Mouse (Mus musculus) liver, embryonic 15.5 days (tissue): ENCODE measurements around the gene Rcn3. TPM values are rescaled to one million over a fixed set of nuclear protein-coding genes. Genes with fewer than 3 reads are reported as not detected.

Experiments used
- ATAC-seq: fragments of 200-750 bp; cut with Nextera tagmentation; 2 replicates; pipeline ENCODE4 v1.8.0; 2017; ENCODE audit warnings: moderate number of reproducible peaks, mild to moderate bottlenecking, moderate library complexity; ENCODE audit not compliant: insufficient read depth
- H3K27ac ChIP-seq: fragments of 300-500 bp; sonication (generic); replicated peaks from 2 replicates; pipeline ENCODE4 v1.5.1; 2015; ENCODE audit warnings: mild to moderate bottlenecking, inconsistent platforms
- H3K27me3 ChIP-seq: fragments of 300-500 bp; sonication (generic); 2 replicates; pipeline ENCODE4 v1.6.1; 2015; ENCODE audit warnings: mild to moderate bottlenecking, inconsistent platforms
- H3K36me3 ChIP-seq: fragments of 300-500 bp; sonication (generic); replicated peaks from 2 replicates; pipeline ENCODE4 v1.6.1; 2015; ENCODE audit warnings: moderate library complexity, mild to moderate bottlenecking, inconsistent platforms
- H3K4me1 ChIP-seq: fragments of 300-500 bp; sonication (generic); replicated peaks from 2 replicates; pipeline ENCODE4 v1.6.1; 2015; ENCODE audit warnings: inconsistent platforms
- H3K4me2 ChIP-seq: fragments of 300-500 bp; sonication (generic); 2 replicates; pipeline ENCODE4 v1.6.1; 2015; ENCODE audit warnings: moderate library complexity, mild to moderate bottlenecking, inconsistent platforms
- H3K4me3 ChIP-seq: fragments of 300-500 bp; sonication (generic); replicated peaks from 2 replicates; pipeline ENCODE4 v1.5.1; 2015; ENCODE audit warnings: mild to moderate bottlenecking, inconsistent platforms
- H3K9ac ChIP-seq: fragments of 300-500 bp; sonication (generic); 2 replicates; pipeline ENCODE4 v1.6.1; 2015; ENCODE audit warnings: moderate library complexity, mild to moderate bottlenecking, inconsistent platforms
- H3K9me3 ChIP-seq: fragments of 300-500 bp; sonication (generic); replicated peaks from 2 replicates; pipeline ENCODE4 v1.6.1; 2016; ENCODE audit warnings: inconsistent platforms
- WGBS: fragments of 180-500 bp; shearing (Covaris S2); methylation state at CpG from one replicate; pipeline ENCODE4 v1.1.7; 2015; ENCODE audit warnings: mixed read lengths; ENCODE audit not compliant: insufficient replicate concordance; 5-methylcytosine and 5-hydroxymethylcytosine counted together
- polyA plus RNA-seq: library from polyadenylated mRNA; unstranded; fragments of >200 nt; fragmentation: Nextera tagmentation; extraction: Ambion mirVana; gene quantifications from 2 replicates; pipeline ENCODE4 v1.2.1, GENCODE M21; 2015

Rcn3 gene
- polyA plus RNA-seq, 1 experiment from 2014 or later, result 26.3 TPM

DNA sequence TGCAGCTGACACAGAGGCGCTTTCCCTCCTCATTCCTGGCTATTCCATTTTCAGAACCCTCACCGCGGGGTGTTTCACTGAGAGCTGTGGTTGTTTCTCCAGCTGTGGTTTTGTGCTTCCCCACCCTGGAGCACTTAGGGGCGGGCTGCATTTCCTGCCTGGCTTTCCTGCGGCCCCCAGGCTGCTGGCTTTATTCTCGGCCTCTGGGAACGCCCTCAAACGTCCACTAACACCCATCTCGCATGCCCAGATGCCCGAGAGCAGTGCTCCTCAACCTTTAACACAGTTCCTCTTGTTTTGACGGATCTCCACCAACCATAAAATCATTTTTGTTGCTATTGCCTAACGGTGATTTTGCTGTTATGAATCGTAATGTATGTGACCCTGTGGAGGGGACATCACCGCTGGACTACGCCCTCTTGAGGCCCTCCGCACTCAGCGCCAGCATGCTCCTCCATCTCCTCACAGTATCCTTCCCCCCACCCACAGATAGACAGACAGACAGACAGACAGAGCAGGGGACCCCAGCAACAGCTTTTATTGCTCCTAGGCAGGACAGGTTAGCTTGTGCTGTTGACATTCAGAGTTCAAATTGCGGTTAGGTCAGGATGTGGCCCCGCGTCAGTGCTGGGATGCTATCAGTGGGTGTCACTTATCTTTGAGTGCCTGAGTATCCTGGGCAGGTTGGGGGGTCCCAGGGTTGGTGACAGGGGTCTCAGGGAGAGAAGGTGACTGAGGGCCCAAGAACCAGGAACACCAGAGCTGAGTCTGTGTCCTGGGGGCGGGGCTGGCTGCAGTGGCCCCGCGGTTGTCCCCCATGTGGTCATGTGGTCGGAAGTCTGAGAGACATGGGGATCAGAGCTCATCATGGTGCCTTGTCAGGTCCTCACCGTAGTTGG is 9.4 kb downstream of the Rcn3 start:
- Histone ChIP-seq H3K4me1 (peaks cover 29% of the 10 kb centered on the region), H3K9me3 (no peaks in the 10 kb centered on the region), H3K4me2 (peak overlapping the region; percentile 64), H3K4me3 (peak overlapping the region; percentile 35), H3K27ac (peak overlapping the region; percentile 66), H3K9ac (peak overlapping the region; percentile 39; the same call in 1 of the 2 replicates), H3K36me3 (peaks cover 3% of the 10 kb centered on the region; the same call in 1 of the 2 replicates), H3K27me3 (no peaks in the 10 kb centered on the region)
- 12% methylated on average over 25 of the region's 25 CpGs for WGBS
- ATAC-seq, result no peak

DNA sequence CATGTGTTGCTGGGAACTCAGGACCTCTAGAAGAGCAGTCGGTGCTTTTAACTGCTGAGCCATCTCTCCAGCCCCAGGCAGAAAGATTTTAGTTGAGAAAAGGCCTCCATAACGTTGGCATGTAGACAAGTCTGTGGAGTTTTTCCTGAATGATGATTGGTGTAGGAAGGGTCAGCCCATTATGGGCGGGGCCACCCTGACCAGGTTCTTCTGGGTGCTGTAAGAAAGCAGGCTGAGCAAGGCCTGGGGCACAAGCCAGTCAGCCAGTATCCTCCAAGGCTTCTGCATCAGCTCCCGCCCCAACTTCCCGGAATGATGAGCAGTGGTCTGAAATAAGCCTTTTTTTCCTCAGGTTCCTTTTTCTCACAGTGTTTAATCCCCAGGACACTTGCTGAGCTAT is 11.0 kb downstream of the Rcn3 start:
- Histone ChIP-seq H3K9ac (no peak overlapping the region), H3K27me3 (no peaks in the 10 kb centered on the region), H3K9me3 (no peaks in the 10 kb centered on the region), H3K4me3 (no peak overlapping the region), H3K4me1 (peaks cover 32% of the 10 kb centered on the region), H3K36me3 (peaks cover 19% of the 10 kb centered on the region), H3K27ac (no peak overlapping the region), H3K4me2 (no peak overlapping the region)
- no peak for ATAC-seq
- 54% methylated on average over 5 of the region's 5 CpGs for WGBS

DNA sequence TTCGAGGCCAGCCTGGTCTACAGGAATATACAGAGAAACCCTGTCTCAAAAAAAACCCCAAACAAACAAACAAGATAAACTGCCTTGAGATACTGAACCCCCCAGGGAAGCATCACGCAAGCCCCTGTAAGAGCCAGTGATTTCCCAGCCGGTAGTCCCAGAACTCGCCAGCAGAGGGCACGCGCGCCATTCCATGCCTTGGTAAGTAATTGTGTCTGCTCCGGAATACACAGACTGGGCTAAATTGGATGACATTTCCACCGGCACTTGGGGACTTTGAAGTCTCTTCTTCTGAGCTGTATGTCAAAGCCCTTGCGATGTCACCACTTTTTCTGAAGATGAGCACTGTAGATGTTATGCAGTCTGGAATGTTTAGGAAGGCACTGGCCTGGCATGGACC is 12.2 kb downstream of the Rcn3 start:
- no peak overlapping the region for H3K9ac ChIP-seq
- 0 out of 2 replicates have a peak overlapping the region, but pooled peaks have one; percentile 9 for H3K4me2 ChIP-seq

DNA sequence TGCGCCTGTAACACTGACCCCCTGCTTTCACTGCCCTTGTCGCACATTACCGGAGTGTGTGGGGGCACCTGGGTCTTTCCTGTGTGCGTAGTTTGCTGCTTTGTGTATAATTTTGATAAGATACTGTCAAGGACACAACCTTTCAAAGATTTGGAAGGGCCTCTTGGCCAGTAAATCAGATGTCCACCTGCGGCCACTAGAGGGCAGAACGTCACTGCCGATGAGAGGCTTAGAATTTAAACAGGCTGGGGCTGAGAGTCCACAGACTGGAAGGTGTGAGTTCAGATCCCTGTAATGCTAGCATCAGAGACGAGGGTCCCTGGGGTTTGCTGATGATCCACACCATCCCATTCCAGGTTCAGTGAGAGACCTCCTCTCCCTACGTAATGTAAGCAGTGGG is 13.5 kb downstream of the Rcn3 start:
- Histone ChIP-seq H3K36me3 (peaks cover 37% of the 10 kb centered on the region), H3K4me1 (peaks cover 49% of the 10 kb centered on the region), H3K9ac (no peak overlapping the region), H3K4me2 (no peak overlapping the region), H3K27ac (no peak overlapping the region), H3K4me3 (no peak overlapping the region), H3K27me3 (no peaks in the 10 kb centered on the region), H3K9me3 (no peaks in the 10 kb centered on the region)
- ATAC-seq, result no peak
- WGBS, result 22% methylated on average over 9 of the region's 9 CpGs

More for the DNA sequence above, 12.2 kb downstream of the Rcn3 start:
- no peaks in the 10 kb centered on the region for H3K27me3 ChIP-seq
- peaks cover 44% of the 10 kb centered on the region for H3K4me1 ChIP-seq
- H3K9me3 ChIP-seq, result no peaks in the 10 kb centered on the region
- H3K27ac ChIP-seq, result no peak overlapping the region
- under 1% methylated on average over 10 of the region's 10 CpGs for WGBS
- H3K36me3 ChIP-seq, result peaks cover 29% of the 10 kb centered on the region
- no peak overlapping the region for H3K4me3 ChIP-seq
- no peak for ATAC-seq

DNA sequence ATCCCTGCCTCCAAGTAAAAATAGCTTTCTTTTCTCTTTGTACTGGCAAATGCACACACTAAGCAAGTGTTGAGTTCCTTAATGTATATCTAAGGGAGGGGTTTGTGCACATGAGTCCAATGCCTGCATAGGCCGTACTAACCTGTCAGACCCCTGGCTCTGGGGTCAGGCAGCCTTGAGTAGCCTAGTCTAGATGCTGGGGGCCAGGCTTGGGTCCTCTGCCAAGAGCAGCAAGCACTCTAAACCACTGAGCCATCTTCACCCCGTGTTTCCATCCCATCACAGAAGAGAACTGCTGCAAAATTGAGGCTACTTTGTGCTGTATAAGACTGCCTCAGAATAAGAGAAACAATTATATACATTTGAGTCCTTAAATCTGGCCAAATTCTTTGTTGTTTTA is 14.2 kb downstream of the Rcn3 start:
- Histone ChIP-seq H3K4me1 (peaks cover 48% of the 10 kb centered on the region), H3K27ac (no peak overlapping the region), H3K4me3 (no peak overlapping the region), H3K9me3 (no peaks in the 10 kb centered on the region), H3K27me3 (no peaks in the 10 kb centered on the region), H3K4me2 (no peak overlapping the region), H3K36me3 (peaks cover 41% of the 10 kb centered on the region), H3K9ac (no peak overlapping the region)
- no peak for ATAC-seq
- WGBS, result 81% methylated on average over 2 of the region's 2 CpGs

DNA sequence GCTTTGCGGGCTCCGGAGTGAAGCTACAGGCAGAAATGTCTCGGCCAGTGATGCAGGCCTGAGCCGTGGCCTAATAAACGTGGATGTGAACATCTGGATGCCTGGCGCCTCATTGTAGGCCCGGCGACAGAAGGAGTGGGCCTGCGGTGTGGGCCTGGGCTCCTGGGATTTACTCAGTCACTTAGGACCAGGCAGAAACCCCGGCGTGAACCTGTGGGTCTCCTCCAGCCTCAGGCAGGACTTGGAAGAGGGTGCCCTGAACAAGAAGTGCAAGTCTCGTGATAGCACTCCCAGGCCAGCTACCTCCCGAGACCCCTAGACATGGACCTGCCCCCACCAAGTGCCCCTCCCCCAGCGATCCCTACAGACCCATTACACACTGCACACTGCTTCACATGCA is 14.7 kb downstream of the Rcn3 start:
- ATAC-seq, result no peak
- H3K9ac ChIP-seq, result no peak overlapping the region

DNA sequence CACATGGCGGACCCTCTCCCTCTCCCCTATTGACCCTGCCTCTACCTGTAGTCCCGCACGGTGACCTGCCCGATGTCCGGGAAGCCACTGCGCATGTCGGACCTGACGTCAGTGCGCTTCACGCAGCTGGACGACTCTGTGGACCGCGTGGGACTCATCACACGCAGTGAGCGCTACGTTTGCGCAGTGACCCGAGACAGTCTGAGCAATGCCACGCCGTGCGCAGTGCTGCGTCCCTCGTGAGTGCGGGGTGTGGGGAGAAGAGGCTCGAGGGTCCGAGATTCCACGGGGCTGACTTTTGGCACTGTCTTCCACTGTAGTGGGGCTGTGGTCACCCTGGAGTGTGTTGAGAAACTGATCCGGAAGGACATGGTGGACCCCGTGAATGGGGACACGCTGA is 15.5 kb downstream of the Rcn3 start:
- H3K27me3 ChIP-seq, result no peaks in the 10 kb centered on the region
- peaks cover 41% of the 10 kb centered on the region for H3K36me3 ChIP-seq
- H3K4me2 ChIP-seq, result no peak overlapping the region
- no peak overlapping the region for H3K27ac ChIP-seq
- ATAC-seq, result no peak
- H3K9me3 ChIP-seq, result no peaks in the 10 kb centered on the region
- H3K4me1 ChIP-seq, result peaks cover 41% of the 10 kb centered on the region
- no peak overlapping the region for H3K9ac ChIP-seq
- WGBS, result 82% methylated on average over 30 of the region's 30 CpGs
- no peak overlapping the region for H3K4me3 ChIP-seq

More for the DNA sequence above, 14.7 kb downstream of the Rcn3 start:
- Histone ChIP-seq H3K36me3 (peaks cover 41% of the 10 kb centered on the region), H3K27me3 (no peaks in the 10 kb centered on the region), H3K4me2 (no peak overlapping the region), H3K4me1 (peaks cover 47% of the 10 kb centered on the region), H3K27ac (no peak overlapping the region), H3K4me3 (no peak overlapping the region), H3K9me3 (no peaks in the 10 kb centered on the region)
- WGBS, result 77% methylated on average over 14 of the region's 14 CpGs

DNA sequence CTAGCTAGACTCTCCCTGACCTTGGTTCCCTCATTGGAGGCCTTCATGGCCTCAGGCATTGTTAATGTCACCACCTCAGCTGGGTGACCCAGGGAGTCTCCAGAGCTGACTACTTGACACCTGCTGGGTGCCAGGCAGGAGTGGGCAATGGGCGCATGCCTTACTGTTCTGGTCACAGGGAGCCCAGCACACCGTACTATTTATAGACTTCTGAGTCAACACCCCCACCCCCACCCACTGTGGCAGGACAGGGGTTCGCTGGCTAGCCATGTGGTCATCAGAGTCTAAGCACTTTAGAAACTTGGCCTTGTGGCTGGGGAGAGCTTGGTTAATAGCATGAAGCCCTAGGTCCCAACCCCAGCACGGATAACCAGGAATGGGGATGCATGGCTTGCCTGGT is 16.6 kb downstream of the Rcn3 start:
- no peaks in the 10 kb centered on the region for H3K27me3 ChIP-seq
- 66% methylated on average over 4 of the region's 4 CpGs for WGBS
- ATAC-seq, result peak; percentile 10; the same call in 1 of the 2 replicates
- peaks cover 41% of the 10 kb centered on the region for H3K36me3 ChIP-seq
- no peak overlapping the region for H3K9ac ChIP-seq
- H3K4me1 ChIP-seq, result peaks cover 41% of the 10 kb centered on the region
- H3K4me2 ChIP-seq, result no peak overlapping the region
- no peaks in the 10 kb centered on the region for H3K9me3 ChIP-seq
- no peak overlapping the region for H3K4me3 ChIP-seq
- H3K27ac ChIP-seq, result no peak overlapping the region

DNA sequence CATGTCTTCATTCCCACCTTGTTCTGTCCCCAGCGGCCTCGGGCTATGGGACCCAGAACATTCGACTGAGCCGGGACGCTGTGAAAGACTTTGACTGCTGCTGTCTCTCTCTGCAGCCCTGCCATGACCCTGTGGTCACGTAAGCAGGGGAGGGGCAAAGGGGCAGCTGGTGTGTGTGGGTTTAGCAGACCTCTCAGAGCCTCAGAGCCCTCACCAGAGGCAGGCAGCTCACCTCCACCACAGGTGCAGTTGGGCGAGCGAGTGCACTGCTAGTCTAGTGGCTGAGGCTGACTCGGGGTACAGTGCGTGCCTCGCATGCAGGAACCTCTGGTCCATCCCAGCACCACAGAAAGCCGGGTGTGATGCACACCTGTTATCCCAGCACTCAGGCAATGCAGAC is 18.1 kb downstream of the Rcn3 start:
- Histone ChIP-seq H3K36me3 (peaks cover 41% of the 10 kb centered on the region), H3K4me3 (no peak overlapping the region), H3K9ac (no peak overlapping the region), H3K4me2 (no peak overlapping the region), H3K9me3 (no peaks in the 10 kb centered on the region), H3K27ac (no peak overlapping the region), H3K4me1 (peaks cover 33% of the 10 kb centered on the region), H3K27me3 (no peaks in the 10 kb centered on the region)
- no peak for ATAC-seq
- WGBS, result 75% methylated on average over 12 of the region's 12 CpGs

DNA sequence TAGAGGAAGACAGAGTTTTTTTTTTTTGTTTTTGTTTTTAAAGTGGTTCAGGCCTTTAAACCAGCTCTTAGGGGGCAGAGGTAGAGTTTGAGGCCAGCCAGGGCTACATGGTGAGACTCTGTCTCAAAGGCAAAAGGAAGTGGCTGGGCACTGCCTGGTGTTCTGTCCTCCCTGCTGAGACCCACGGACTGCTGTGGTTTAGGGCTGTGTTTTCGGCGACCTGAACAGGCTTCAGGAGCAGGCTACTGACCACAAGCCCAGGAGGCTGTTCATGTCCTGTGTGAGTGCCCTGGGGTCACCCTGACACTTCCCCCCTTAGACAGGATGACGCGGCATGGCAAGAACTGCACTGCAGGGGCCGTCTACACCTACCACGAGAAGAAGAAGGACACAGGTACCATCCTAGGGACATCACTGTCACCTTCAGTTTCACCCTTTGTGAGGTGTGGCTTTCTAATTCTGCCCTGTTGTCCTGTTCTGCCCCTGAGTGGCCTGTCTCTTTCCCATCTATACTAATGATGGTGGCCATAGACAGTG is 18.8 kb downstream of the Rcn3 start:
- Histone ChIP-seq H3K9me3 (no peaks in the 10 kb centered on the region), H3K36me3 (peaks cover 41% of the 10 kb centered on the region), H3K4me3 (no peak overlapping the region), H3K9ac (no peak overlapping the region), H3K4me1 (peaks cover 38% of the 10 kb centered on the region), H3K27me3 (no peaks in the 10 kb centered on the region), H3K4me2 (no peak overlapping the region), H3K27ac (no peak overlapping the region)
- ATAC-seq, result no peak
- 53% methylated on average over 7 of the region's 7 CpGs for WGBS

DNA sequence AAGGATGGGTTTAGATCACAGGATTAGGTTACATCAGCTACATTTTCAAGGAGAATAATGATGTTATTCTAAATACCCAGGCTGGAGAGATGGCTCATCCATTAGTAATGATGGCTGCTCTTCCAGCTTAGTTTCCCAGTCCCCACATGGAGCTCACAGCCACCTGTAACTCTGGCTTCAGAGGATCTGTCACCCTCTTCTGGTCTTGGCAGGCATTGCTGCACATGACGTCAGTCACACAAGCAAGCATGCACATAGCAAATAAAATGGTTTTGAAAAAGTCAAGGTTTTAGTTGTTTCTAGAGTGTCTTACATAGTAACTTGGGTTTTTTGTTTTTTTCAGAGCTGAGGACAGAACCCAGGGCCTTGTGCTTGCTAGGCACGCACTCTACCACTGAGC is 19.8 kb downstream of the Rcn3 start:
- Histone ChIP-seq H3K27me3 (no peaks in the 10 kb centered on the region), H3K4me1 (peaks cover 44% of the 10 kb centered on the region), H3K9me3 (no peaks in the 10 kb centered on the region), H3K4me2 (no peak overlapping the region), H3K36me3 (peaks cover 34% of the 10 kb centered on the region), H3K27ac (no peak overlapping the region), H3K9ac (no peak overlapping the region), H3K4me3 (no peak overlapping the region)
- WGBS, result 64% methylated on average over 2 of the region's 2 CpGs
- no peak for ATAC-seq
